9 mouse cellular contexts compared by ENCODE assay signal in the genomic region with DNA sequence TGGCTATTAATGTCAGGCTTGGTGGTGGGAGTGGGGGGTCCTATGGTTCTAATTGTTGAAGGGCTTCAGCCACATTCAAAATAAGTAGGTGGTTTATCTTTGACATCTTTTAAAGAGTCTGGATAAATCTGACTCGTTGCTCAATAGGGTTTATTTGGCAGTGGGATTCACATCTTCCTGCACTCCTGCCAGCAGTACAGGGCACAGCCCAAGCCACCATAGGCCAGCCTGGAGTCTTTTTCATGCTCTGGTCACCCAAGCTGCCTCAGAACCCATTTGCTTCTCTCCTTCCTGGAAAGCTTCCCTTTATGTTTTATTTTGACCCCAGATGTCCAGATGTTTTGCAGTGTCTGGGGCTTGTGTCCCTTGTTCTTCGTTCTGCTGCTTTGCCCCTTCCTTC.
"Had no signal": no experiment of that assay in that cellular context is flagged by ENCODE, and none has a peak within 500 bp of the region (broad histone marks: within the 10 kb centered on the region; RNA-seq: fewer than 3 reads in every experiment).

No protein-coding gene starts in this region.

- H3K27ac ChIP-seq: limb, embryonic 15.5 days; liver, embryonic 12.5 days; midbrain, embryonic 10.5 days; neural tube, embryonic 12.5 days; stomach, embryonic 15.5 days had no signal

- H3K9me3 ChIP-seq: limb, embryonic 15.5 days; liver, embryonic 12.5 days; midbrain, embryonic 10.5 days; neural tube, embryonic 12.5 days; stomach, embryonic 15.5 days had no signal

- H3K4me3 ChIP-seq: limb, embryonic 15.5 days; liver, embryonic 12.5 days; midbrain, embryonic 10.5 days; myocyte; neural tube, embryonic 12.5 days; stomach, embryonic 15.5 days had no signal

- ATAC-seq: liver, embryonic 12.5 days had no signal

- H3K4me2 ChIP-seq: limb, embryonic 15.5 days; liver, embryonic 12.5 days; lung, embryonic 14.5 days; neural tube, embryonic 12.5 days; stomach, embryonic 15.5 days had no signal

- H3K4me1 ChIP-seq: limb, embryonic 15.5 days; stomach, embryonic 15.5 days had no signal

- H3K9ac ChIP-seq: limb, embryonic 15.5 days; liver, embryonic 12.5 days; lung, embryonic 14.5 days; neural tube, embryonic 12.5 days; stomach, embryonic 15.5 days had no signal

- H3K27me3 ChIP-seq: limb, embryonic 15.5 days; liver, embryonic 12.5 days; neural tube, embryonic 12.5 days; stomach, embryonic 15.5 days had no signal

- DNase-seq: layer of hippocampus, adult 9-11 months; layer of hippocampus, postnatal 36 days had no signal
